Mouse (Mus musculus): ENCODE data around the gene Lnpep.

Gene Lnpep

GRCm38 (mm10) chr17:17492116-17492515, 132.7 kb downstream of the Lnpep start:
- DNase-seq (ENCODE audit: low spot score in 2 of 2): no peak

GRCm38 (mm10) chr17:17491622-17492001, 133.2 kb downstream of the Lnpep start:
- no peak for DNase-seq (ENCODE audit: low spot score in 2 of 2)

- no peak for DNase-seq (ENCODE audit: low spot score in 2 of 2)
Measured at GRCm38 (mm10) chr17:17490820-17491621, 133.8 kb downstream of the Lnpep start.

GRCm38 (mm10) chr17:17485789-17486188, 139.1 kb downstream of the Lnpep start:
- DNase-seq (ENCODE audit: low spot score in 2 of 2): no peak

Data from spleen, postnatal 4 days (tissue).